17 mouse cellular contexts compared by ENCODE assay signal in genomic region chr11:4335810-4336692, GRCm38 (mm10).
A peak's percentile ranks its signal among the peaks of the same experiment; 100 is the strongest.
DNase-seq lines count a peak whose midpoint lies in the region; ATAC-seq and TF ChIP-seq lines count a peak whose summit lies in the region.
"Had no signal": no experiment of that assay in that cellular context is flagged by ENCODE, and none has a peak within 500 bp of the region (broad histone marks: within the 10 kb centered on the region; RNA-seq: fewer than 3 reads in every experiment).

No protein-coding gene starts in this region.

- in situ Hi-C loops in CH12.LX (cut with MboI; ENCODE audit: low pct_ligation_motif_present, low pct_unique_long_range_greater_than_20kb, low sequenced_read_pairs): no loop called here

- H3K9ac ChIP-seq in liver, postnatal 0 days (replicated peaks): no peak overlapping the region
- H3K9ac ChIP-seq in liver, embryonic 12.5 days: no peak overlapping the region
- H3K9ac ChIP-seq in CH12.LX (ENCODE audit: insufficient read depth, low read depth): no peak overlapping the region
- H3K9ac ChIP-seq: forebrain, embryonic 12.5 days; heart, embryonic 12.5 days had no signal

- DNase-seq in liver, postnatal 0 days: no peak
- DNase-seq in CH12.LX (ENCODE audit: extremely low read depth): no peak
- DNase-seq in monocyte, adult 2 months (ENCODE audit: low read depth in 1 of 2, low spot score in 2 of 2): peak; percentile 11 to 17
- no peak for DNase-seq in cerebellum, adult 11-12 months
- no peak for DNase-seq in frontal cortex, postnatal 14 days (ENCODE audit: low spot score in 2 of 2)
- no peak for DNase-seq in heart, adult 9 months (ENCODE audit: low spot score in 2 of 2)
- DNase-seq: cerebellum, adult 8-10 months; gastrocnemius, adult 2 months; heart, postnatal 4 days; lung, adult 18-20 months; thymus, adult 2 months had no signal

- WGBS in liver, postnatal 0 days (ENCODE audit: insufficient replicate concordance): 37% methylated on average over 10 of the region's 10 CpGs
- WGBS in liver, embryonic 12.5 days (ENCODE audit: insufficient replicate concordance): 42% methylated on average over 10 of the region's 10 CpGs

- no peak overlapping the region for H3K4me3 ChIP-seq in liver, postnatal 0 days (ENCODE audit: low read depth, low read length)
- no peak overlapping the region for H3K4me3 ChIP-seq in liver, embryonic 12.5 days
- no peak overlapping the region for H3K4me3 ChIP-seq in CH12.LX (replicated peaks in 1 of 3; ENCODE audit: low read depth in 2 of 3, low read length in 2 of 3, poor library complexity in 1 of 3)
- H3K4me3 ChIP-seq: forebrain, embryonic 12.5 days; gastrocnemius, adult 2 months; heart, embryonic 12.5 days had no signal

- H3K27ac ChIP-seq in liver, postnatal 0 days (ENCODE audit: low read depth): no peak overlapping the region
- H3K27ac ChIP-seq in liver, embryonic 12.5 days: no peak overlapping the region
- no peak overlapping the region for H3K27ac ChIP-seq in CH12.LX (ENCODE audit: insufficient read depth, low read depth)
- H3K27ac ChIP-seq: forebrain, embryonic 12.5 days; gastrocnemius, adult 2 months; macrophage had no signal

- dilution Hi-C loops in CH12.LX (cut with MboI; ENCODE audit: extremely low pct_ligation_motif_present, extremely low pct_unique_long_range_greater_than_20kb, low sequenced_read_pairs): no loop called here

- TF ChIP-seq RAD21 in CH12.LX (IDR thresholded peaks at IDR 0.05; ENCODE audit: low read depth, low read length): no peak

- H3K79me2 ChIP-seq in CH12.LX (replicated peaks; ENCODE audit: control insufficient read depth, extremely low read depth, insufficient read depth, poor library complexity, severe bottlenecking): no peaks in the 10 kb centered on the region

- H3K4me1 ChIP-seq in liver, postnatal 0 days (ENCODE audit: insufficient read depth): peaks cover 5% of the 10 kb centered on the region; the same call in 1 of the 2 replicates
- H3K4me1 ChIP-seq in liver, embryonic 12.5 days: 0 out of 2 replicates have a peak, but pooled peaks cover 9% of the 10 kb centered on the region
- H3K4me1 ChIP-seq in CH12.LX (ENCODE audit: control insufficient read depth in 1 of 2, insufficient read depth in 2 of 2): peaks cover 12 to 37% of the 10 kb centered on the region in 2 experiments
- H3K4me1 ChIP-seq: forebrain, embryonic 12.5 days had no signal

- H3K9me3 ChIP-seq in liver, postnatal 0 days (ENCODE audit: low read length): no peaks in the 10 kb centered on the region
- H3K9me3 ChIP-seq in liver, embryonic 12.5 days (replicated peaks): no peaks in the 10 kb centered on the region
- no peaks in the 10 kb centered on the region for H3K9me3 ChIP-seq in CH12.LX (replicated peaks; ENCODE audit: low read length)
- H3K9me3 ChIP-seq: forebrain, embryonic 12.5 days; heart, embryonic 12.5 days had no signal

- H3K36me3 ChIP-seq in liver, postnatal 0 days (replicated peaks; ENCODE audit: insufficient read depth, low read length): no peaks in the 10 kb centered on the region
- no peaks in the 10 kb centered on the region for H3K36me3 ChIP-seq in liver, embryonic 12.5 days
- no peaks in the 10 kb centered on the region for H3K36me3 ChIP-seq in CH12.LX (replicated peaks in 1 of 2; ENCODE audit: control insufficient read depth in 1 of 2, insufficient read depth in 1 of 2, low read length in 1 of 2)
- H3K36me3 ChIP-seq: forebrain, embryonic 12.5 days; heart, embryonic 12.5 days had no signal

- peak; percentile 54 for ATAC-seq in liver, postnatal 0 days
- ATAC-seq in liver, embryonic 12.5 days: no peak
- ATAC-seq in granulocyte monocyte progenitor cell, adult 5-6 weeks (replicated peaks; ENCODE audit: poor library complexity, severe bottlenecking): peak; percentile 74
- ATAC-seq: Patski had no signal

- no peak for TF ChIP-seq CTCF in liver, postnatal 0 days (IDR thresholded peaks at IDR 0.05; ENCODE audit: low read depth)
- no peak for TF ChIP-seq CTCF in CH12.LX (conservative IDR thresholded peaks at IDR 0.05 in 1 of 2, IDR thresholded peaks at IDR 0.05 in 1 of 2; ENCODE audit: low read depth in 2 of 2, low read length in 2 of 2)

- no peaks in the 10 kb centered on the region for H3K27me3 ChIP-seq in liver, postnatal 0 days (ENCODE audit: insufficient read depth, low read length)
- H3K27me3 ChIP-seq in liver, embryonic 12.5 days (replicated peaks): no peaks in the 10 kb centered on the region
- no peaks in the 10 kb centered on the region for H3K27me3 ChIP-seq in CH12.LX (replicated peaks)
- H3K27me3 ChIP-seq: forebrain, embryonic 12.5 days; heart, embryonic 12.5 days; Patski had no signal

- no peak for TF ChIP-seq EP300 in liver, postnatal 0 days (IDR thresholded peaks at IDR 0.05; ENCODE audit: low read depth)
- no peak for TF ChIP-seq EP300 in CH12.LX (IDR thresholded peaks at IDR 0.05; ENCODE audit: low read length)

- no peak for TF ChIP-seq POLR2A in CH12.LX (IDR thresholded peaks at IDR 0.05; ENCODE audit: low read depth, low read length)

- H3K4me2 ChIP-seq in liver, postnatal 0 days (ENCODE audit: low read depth, low read length): no peak overlapping the region
- H3K4me2 ChIP-seq in liver, embryonic 12.5 days: no peak overlapping the region
- H3K4me2 ChIP-seq in CH12.LX (ENCODE audit: insufficient read depth, low read depth, poor library complexity, severe bottlenecking): no peak overlapping the region
- H3K4me2 ChIP-seq: forebrain, embryonic 12.5 days; heart, embryonic 12.5 days had no signal

TF ChIP-seq in CH12.LX, 34 proteins besides CTCF, POLR2A, EP300 and RAD21:
- no peak for TF ChIP-seq NRF1 (IDR thresholded peaks at IDR 0.05; ENCODE audit: low read depth, low read length)
- TF ChIP-seq ZKSCAN1 (IDR thresholded peaks at IDR 0.05; ENCODE audit: borderline replicate concordance, low read depth, low read length): no peak
- TF ChIP-seq ZNF384 (IDR thresholded peaks at IDR 0.05; ENCODE audit: low read depth, low read length): peak; percentile 53; the same call in 1 of the 2 replicates

Comparison
In these comparisons a context has a peak if more than half of its experiments do, and no peak if none do; other contexts are left out.
1. DNase-seq: peak in monocyte, adult 2 months (2 of 2); none in liver, postnatal 0 days (single experiment), CH12.LX (single experiment), cerebellum, adult 11-12 months (single experiment), frontal cortex, postnatal 14 days (0 of 2) and heart, adult 9 months (0 of 2).